Mouse (Mus musculus): ENCODE results near the gene Nobox.

Nobox gene

GRCm38 (mm10) chr6:43292471-43293076 is 16.8 kb downstream of the Nobox start:
- POLR2A ChIA-PET: interaction anchor here in 1 of 4 experiments (1.2 kb wide), 1 partner anchor 8 kb away, joined by 3 read pairs; no protein-coding TSS in a partner anchor
- CTCF ChIA-PET: no interaction called here

DNA sequence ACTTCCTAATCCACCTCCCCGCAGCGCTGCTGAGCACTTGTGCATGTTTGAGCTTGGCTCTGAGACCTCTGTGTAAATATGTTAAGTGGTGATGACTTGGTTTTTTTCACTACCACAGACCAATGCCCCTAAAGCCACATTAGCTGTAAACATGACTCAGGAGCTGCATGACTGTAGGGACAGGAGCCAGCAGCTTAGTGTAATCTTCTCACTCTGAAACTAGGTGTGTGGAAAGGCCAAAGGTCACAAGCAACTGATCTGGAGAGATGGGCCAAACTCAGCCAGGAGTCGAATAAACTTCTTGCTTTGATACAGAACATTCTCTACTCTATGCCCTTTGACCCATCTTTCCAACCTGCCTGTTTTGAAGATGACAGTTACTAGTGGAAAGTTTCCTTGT is 17.3 kb downstream of the Nobox start:
- ChIA-PET POLR2A (no interaction called here), CTCF (no interaction called here)

- CTCF ChIA-PET: no interaction called here
- POLR2A ChIA-PET: no interaction called here
Measured at GRCm38 (mm10) chr6:43280481-43280880, 28.9 kb downstream of the Nobox start.

- POLR2A ChIA-PET: no interaction called here
- CTCF ChIA-PET: interaction anchor here in 1 of 4 experiments (0.6 kb wide), 1 partner anchor 10 kb away, joined by 3 read pairs; no protein-coding TSS in a partner anchor
Measured at GRCm38 (mm10) chr6:43278247-43278646, 31.1 kb downstream of the Nobox start.

DNA sequence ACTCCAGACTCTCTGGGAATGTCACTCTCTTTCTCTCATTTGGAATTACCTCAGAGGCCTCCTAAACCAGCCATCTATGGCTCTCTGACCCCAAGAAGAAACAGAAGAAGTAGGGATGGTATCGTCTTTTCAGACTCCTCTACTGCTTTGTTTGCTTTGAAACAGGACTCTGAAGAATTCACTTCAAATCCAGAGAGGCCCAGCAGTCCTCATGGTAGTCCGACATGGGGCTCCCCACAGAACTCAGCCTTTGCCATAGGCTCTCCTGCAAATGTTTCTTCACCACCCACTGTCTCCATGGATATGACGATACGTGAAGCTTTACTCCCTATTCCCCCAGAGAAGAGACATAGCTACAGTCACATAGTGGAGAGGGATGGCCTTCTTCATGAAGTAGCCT is 35.2 kb downstream of the Nobox start:
- POLR2A ChIA-PET: no interaction called here
- CTCF ChIA-PET: no interaction called here

GRCm38 (mm10) chr6:43272597-43272996 is 36.8 kb downstream of the Nobox start:
- POLR2A ChIA-PET: no interaction called here
- CTCF ChIA-PET: no interaction called here

DNA sequence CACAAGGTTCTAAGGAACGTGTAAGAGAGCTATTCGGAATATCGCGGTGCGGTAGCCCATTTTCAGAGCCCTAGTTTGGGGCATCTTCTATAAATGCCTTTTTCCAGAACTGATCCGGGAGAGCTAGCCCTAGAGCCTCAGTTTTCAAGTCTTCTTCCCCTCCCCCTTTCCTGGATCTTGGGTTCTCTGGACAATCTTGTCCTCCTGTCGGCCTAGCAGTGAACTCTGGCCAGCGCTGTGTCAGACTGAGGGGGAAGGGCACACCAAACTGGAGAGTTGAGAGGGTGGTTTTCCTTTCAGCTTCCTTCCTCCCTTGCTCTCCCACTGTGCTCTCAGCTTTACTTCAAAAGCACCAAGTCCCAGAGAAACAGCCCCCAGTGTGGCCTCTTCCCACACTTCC is 43.0 kb downstream of the Nobox start:
- ChIA-PET POLR2A (interaction anchor here in 1 of 4 experiments (1.0 kb wide), 1 partner anchor 400 kb away, joined by 3 read pairs; the partner anchor contains the start of gene Tpk1), CTCF (no interaction called here)

DNA sequence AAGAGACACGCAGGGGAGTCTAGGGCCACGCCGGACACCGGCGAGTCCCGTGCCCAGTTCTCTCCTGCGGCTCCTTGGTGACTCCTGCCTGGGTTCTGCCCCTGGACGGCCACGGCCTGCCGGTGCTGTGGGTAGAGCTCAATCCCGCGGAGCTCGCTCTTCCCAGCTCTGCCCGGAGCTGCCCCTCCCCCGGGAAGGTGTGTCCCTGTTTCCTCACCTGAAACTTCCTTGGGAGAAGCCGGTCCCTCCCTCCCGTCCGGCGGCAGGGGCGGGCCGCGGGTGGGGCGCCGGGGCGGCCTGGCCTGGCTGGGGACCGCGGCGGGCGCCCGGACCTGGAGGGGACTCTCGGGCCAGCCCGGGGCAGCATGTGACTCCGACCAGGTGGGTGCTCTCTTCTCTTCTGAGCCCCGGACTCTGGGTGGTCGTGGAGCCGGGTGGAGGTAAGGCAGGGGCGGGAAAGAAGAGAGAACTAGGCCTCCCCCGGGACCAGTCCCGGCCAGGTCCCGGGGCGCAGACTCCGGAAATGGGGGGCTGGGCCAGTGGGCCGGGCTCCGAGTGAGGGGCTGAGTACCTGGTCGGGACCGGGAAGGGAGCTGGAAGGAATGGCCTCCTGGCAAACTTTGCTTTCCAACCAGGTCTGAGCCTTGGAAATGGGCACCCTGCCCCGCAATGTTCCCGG is 43.9 kb downstream of the Nobox start, which contains the start of gene Arhgef5:
Arhgef5 (plus strand) TSS at position 220 of the 679 bp plus-strand sequence.
- ChIA-PET CTCF (interaction anchor here in 2 of 4 experiments (0.7 to 0.8 kb wide), 2 partner anchors 11 to 14 kb away, joined by 3 to 7 read pairs; no protein-coding TSS in a partner anchor), POLR2A (interaction anchor here in 1 of 4 experiments (1.0 kb wide), 1 partner anchor 401 kb away, joined by 3 read pairs; the partner anchor contains the start of gene Tpk1)

DNA sequence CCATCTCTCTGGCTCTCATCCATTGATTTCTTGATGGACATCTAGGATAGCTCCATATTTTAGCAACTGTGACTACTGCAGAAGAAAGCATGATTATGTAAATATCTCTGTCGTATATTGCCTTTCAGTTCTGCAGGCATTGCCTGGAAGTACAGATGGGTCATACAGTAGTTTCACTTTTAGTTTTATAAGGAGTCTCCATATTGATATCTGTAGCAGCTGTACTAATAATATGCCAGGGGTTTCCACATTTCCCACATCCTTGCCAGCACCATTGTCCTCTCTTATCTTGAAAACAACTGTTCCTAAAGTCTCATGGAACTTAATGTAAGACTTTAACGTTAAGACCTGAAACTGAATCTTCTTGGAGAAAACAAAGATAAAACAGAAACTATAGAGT is 48.6 kb downstream of the Nobox start:
- ChIA-PET POLR2A (no interaction called here), CTCF (no interaction called here)

- ChIA-PET CTCF (interaction anchor here in 3 of 4 experiments (0.5 to 1.3 kb wide), 5 partner anchors 11 to 196 kb away, joined by 3 to 9 read pairs (median 4); partner anchors contain the start of gene Arhgef5 (in 1 of the 3)), POLR2A (no interaction called here)
Measured at GRCm38 (mm10) chr6:43254193-43254926, 55.0 kb downstream of the Nobox start.
